ENCODE assay signal across 8 mouse cellular contexts in the genomic region with DNA sequence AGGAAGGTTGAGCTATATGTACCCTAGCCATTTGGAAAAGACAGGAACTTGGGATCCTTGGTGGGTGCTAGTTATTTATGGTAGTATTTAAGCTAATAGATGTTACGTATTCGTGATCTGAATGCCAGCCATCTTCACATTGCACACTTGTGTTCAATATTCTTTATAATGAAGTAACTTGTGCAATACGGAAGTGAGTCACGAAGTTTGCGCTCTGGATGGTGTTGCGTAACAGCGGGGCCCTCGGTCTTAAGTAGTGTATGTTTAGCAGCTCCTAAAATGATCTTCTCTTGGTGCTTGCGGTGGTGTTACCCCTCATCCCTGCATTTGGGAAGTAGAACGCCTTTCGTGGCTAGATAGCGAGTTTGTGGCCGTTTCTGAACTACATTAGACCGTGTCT. TPM values are rescaled to one million over a fixed set of nuclear protein-coding genes. Genes with fewer than 3 reads are reported as not detected.
A peak's percentile ranks its signal among the peaks of the same experiment; 100 is the strongest.
DNase-seq lines count a peak whose midpoint lies in the region; ATAC-seq and TF ChIP-seq lines count a peak whose summit lies in the region.

No protein-coding gene starts in this region.

- H3K9me3 ChIP-seq in forebrain, embryonic 15.5 days = no peaks in the 10 kb centered on the region
- H3K9me3 ChIP-seq in intestine, embryonic 15.5 days = no peaks in the 10 kb centered on the region
- H3K9me3 ChIP-seq in lung, embryonic 14.5 days (ENCODE audit: low read depth, low read length) = no peaks in the 10 kb centered on the region

- DNase-seq in gastrocnemius, adult 18-20 months (ENCODE audit: low spot score) = peak; percentile 40
- DNase-seq in gastrocnemius, postnatal 4 days (ENCODE audit: low spot score in 2 of 2) = no peak
- DNase-seq in adipocyte (ENCODE audit: low spot score) = peak; percentile 89
- DNase-seq in lung, embryonic 14.5 days = peak; percentile 83
- no peak for DNase-seq in cerebellum, postnatal 10 days

- TF ChIP-seq CTCF in lung, embryonic 14.5 days (IDR thresholded peaks at IDR 0.05; ENCODE audit: low read depth) = no peak
- TF ChIP-seq CTCF in olfactory bulb, adult 2 months (IDR thresholded peaks at IDR 0.05; ENCODE audit: insufficient read depth, low read depth, low read length) = no peak

- no peak overlapping the region for H3K27ac ChIP-seq in forebrain, embryonic 15.5 days (replicated peaks)
- H3K27ac ChIP-seq in intestine, embryonic 15.5 days = peak overlapping the region; percentile 88
- no peak overlapping the region for H3K27ac ChIP-seq in lung, embryonic 14.5 days (ENCODE audit: low read depth)
- H3K27ac ChIP-seq in olfactory bulb, adult 2 months (ENCODE audit: insufficient read depth, low read depth, low read length) = no peak overlapping the region

- H3K4me3 ChIP-seq in forebrain, embryonic 15.5 days = peak overlapping the region; percentile 86
- H3K4me3 ChIP-seq in intestine, embryonic 15.5 days (replicated peaks) = peak overlapping the region; percentile 91
- peak overlapping the region; percentile 83 for H3K4me3 ChIP-seq in lung, embryonic 14.5 days (ENCODE audit: low read depth, low read length)
- peak overlapping the region; percentile 80 for H3K4me3 ChIP-seq in olfactory bulb, adult 2 months (ENCODE audit: insufficient read depth, low read depth, low read length)

- peak overlapping the region; percentile 70 for H3K9ac ChIP-seq in forebrain, embryonic 15.5 days (replicated peaks)
- H3K9ac ChIP-seq in intestine, embryonic 15.5 days = peak overlapping the region; percentile 78
- H3K9ac ChIP-seq in lung, embryonic 14.5 days = peak overlapping the region; percentile 68

- H3K4me1 ChIP-seq in forebrain, embryonic 15.5 days = peaks cover 25% of the 10 kb centered on the region
- peaks cover 19% of the 10 kb centered on the region for H3K4me1 ChIP-seq in intestine, embryonic 15.5 days (replicated peaks)
- peaks cover 10% of the 10 kb centered on the region; the same call in 1 of the 2 replicates for H3K4me1 ChIP-seq in lung, embryonic 14.5 days (ENCODE audit: insufficient read depth)
- H3K4me1 ChIP-seq in olfactory bulb, adult 2 months (ENCODE audit: control insufficient read depth, insufficient read depth, low read length) = peaks cover 11% of the 10 kb centered on the region; the same call in 1 of the 2 replicates

- no peak for TF ChIP-seq POLR2A in olfactory bulb, adult 2 months (IDR thresholded peaks at IDR 0.05; ENCODE audit: insufficient read depth, low read depth, low read length)

- H3K4me2 ChIP-seq in forebrain, embryonic 15.5 days (replicated peaks) = peak overlapping the region; percentile 91
- H3K4me2 ChIP-seq in intestine, embryonic 15.5 days (replicated peaks) = peak overlapping the region; percentile 88
- H3K4me2 ChIP-seq in lung, embryonic 14.5 days = peak overlapping the region; percentile 95

- ATAC-seq in forebrain, embryonic 15.5 days (replicated peaks) = no peak
- no peak for ATAC-seq in intestine, embryonic 15.5 days
- no peak for ATAC-seq in lung, embryonic 14.5 days (ENCODE audit: insufficient read depth)

- no peaks in the 10 kb centered on the region for H3K27me3 ChIP-seq in forebrain, embryonic 15.5 days
- no peaks in the 10 kb centered on the region for H3K27me3 ChIP-seq in intestine, embryonic 15.5 days (replicated peaks)
- H3K27me3 ChIP-seq in lung, embryonic 14.5 days (ENCODE audit: insufficient read depth, low read length) = no peaks in the 10 kb centered on the region

- WGBS in forebrain, embryonic 15.5 days = 41% methylated on average over 14 of the region's 14 CpGs
- 19% methylated on average over 14 of the region's 14 CpGs for WGBS in intestine, embryonic 15.5 days
- WGBS in lung, embryonic 14.5 days = 15% methylated on average over 14 of the region's 14 CpGs
- WGBS in olfactory bulb, adult 2 months = 30% methylated on average over 14 of the region's 14 CpGs

- H3K36me3 ChIP-seq in forebrain, embryonic 15.5 days = peaks cover 23% of the 10 kb centered on the region
- peaks cover 3% of the 10 kb centered on the region; the same call in 1 of the 2 replicates for H3K36me3 ChIP-seq in intestine, embryonic 15.5 days
- H3K36me3 ChIP-seq in lung, embryonic 14.5 days (ENCODE audit: insufficient read depth) = peaks cover 27% of the 10 kb centered on the region

RNA-seq across cellular contexts. Expression of gene H2afj, which starts 1.0 kb away (rescaled TPM):
- total RNA-seq in gastrocnemius, adult 18-20 months (2021) = 10 to 100 TPM; 15.3 to 15.4 TPM
- total RNA-seq in gastrocnemius, postnatal 4 days (2021) = 10 to 100 TPM; 18.1 to 19.7 TPM
- 120 and 132 TPM in 2 replicates for polyA plus RNA-seq in forebrain, embryonic 15.5 days (2015; fragmentation: Nextera tagmentation; extraction: Ambion mirVana)
- polyA plus RNA-seq in intestine, embryonic 15.5 days (2015; fragmentation: Nextera tagmentation; extraction: Ambion mirVana) = 199 and 202 TPM in 2 replicates
- 106 and 108 TPM in 2 replicates for polyA plus RNA-seq in lung, embryonic 14.5 days (2014; fragmentation: Nextera tagmentation; extraction: Ambion mirVana)
- not detected in 2 replicates for polyA plus RNA-seq in olfactory bulb, adult 2 months (2012; ENCODE audit: insufficient read depth, insufficient read length, low replicate concordance, missing spikeins)

RNA-seq across cellular contexts. Expression of gene Hist4h4, which starts 4.9 kb away (rescaled TPM):
- total RNA-seq in gastrocnemius, adult 18-20 months (2021) = 1 to 10 TPM; 3.7 to 4.9 TPM
- total RNA-seq in gastrocnemius, postnatal 4 days (2021) = 10 to 100 TPM; 32.2 to 40.5 TPM
- polyA plus RNA-seq in forebrain, embryonic 15.5 days (2015; fragmentation: Nextera tagmentation; extraction: Ambion mirVana) = 0.97 and 1.1 TPM in 2 replicates
- 0.40 and 0.49 TPM in 2 replicates for polyA plus RNA-seq in intestine, embryonic 15.5 days (2015; fragmentation: Nextera tagmentation; extraction: Ambion mirVana)
- 1.7 and 2.1 TPM in 2 replicates for polyA plus RNA-seq in lung, embryonic 14.5 days (2014; fragmentation: Nextera tagmentation; extraction: Ambion mirVana)
- polyA plus RNA-seq in olfactory bulb, adult 2 months (2012; ENCODE audit: insufficient read depth, insufficient read length, low replicate concordance, missing spikeins) = not detected in 2 replicates

RNA-seq across cellular contexts. Expression of gene BC049715, which starts 18.3 kb away (rescaled TPM):
- total RNA-seq in gastrocnemius, adult 18-20 months (2021) = under 1 TPM in 1 of 2 experiments, not detected in 1; 0.05 TPM
- total RNA-seq in gastrocnemius, postnatal 4 days (2021) = under 1 TPM; 0.39 to 0.57 TPM
- polyA plus RNA-seq in forebrain, embryonic 15.5 days (2015; fragmentation: Nextera tagmentation; extraction: Ambion mirVana) = 0.93 and 1.1 TPM in 2 replicates
- 0.82 and 1.3 TPM in 2 replicates for polyA plus RNA-seq in intestine, embryonic 15.5 days (2015; fragmentation: Nextera tagmentation; extraction: Ambion mirVana)
- 1.5 and 1.9 TPM in 2 replicates for polyA plus RNA-seq in lung, embryonic 14.5 days (2014; fragmentation: Nextera tagmentation; extraction: Ambion mirVana)
- polyA plus RNA-seq in olfactory bulb, adult 2 months (2012; ENCODE audit: insufficient read depth, insufficient read length, low replicate concordance, missing spikeins) = not detected in 2 replicates

RNA-seq across cellular contexts. Expression of gene Wbp11, which starts 19.0 kb away (rescaled TPM):
- 10 to 100 TPM; 52.4 to 52.7 TPM for total RNA-seq in gastrocnemius, adult 18-20 months (2021)
- 10 to 100 TPM; 83.7 to 86.2 TPM for total RNA-seq in gastrocnemius, postnatal 4 days (2021)
- 79.0 and 82.5 TPM in 2 replicates for polyA plus RNA-seq in forebrain, embryonic 15.5 days (2015; fragmentation: Nextera tagmentation; extraction: Ambion mirVana)
- 85.1 and 92.7 TPM in 2 replicates for polyA plus RNA-seq in intestine, embryonic 15.5 days (2015; fragmentation: Nextera tagmentation; extraction: Ambion mirVana)
- 130 and 134 TPM in 2 replicates for polyA plus RNA-seq in lung, embryonic 14.5 days (2014; fragmentation: Nextera tagmentation; extraction: Ambion mirVana)
- 319 and 436 TPM in 2 replicates for polyA plus RNA-seq in olfactory bulb, adult 2 months (2012; ENCODE audit: insufficient read depth, insufficient read length, low replicate concordance, missing spikeins)

RNA-seq across cellular contexts. Expression of gene Smco3, which starts 26.2 kb away (rescaled TPM):
- total RNA-seq in gastrocnemius, adult 18-20 months (2021) = under 1 TPM; 0.21 to 0.28 TPM
- total RNA-seq in gastrocnemius, postnatal 4 days (2021) = 1 to 10 TPM; 1.2 to 1.6 TPM
- 0.18 TPM in 1 of 2 replicates, not detected in the other for polyA plus RNA-seq in forebrain, embryonic 15.5 days (2015; fragmentation: Nextera tagmentation; extraction: Ambion mirVana)
- 2.3 and 3.4 TPM in 2 replicates for polyA plus RNA-seq in intestine, embryonic 15.5 days (2015; fragmentation: Nextera tagmentation; extraction: Ambion mirVana)
- polyA plus RNA-seq in lung, embryonic 14.5 days (2014; fragmentation: Nextera tagmentation; extraction: Ambion mirVana) = 1.6 and 2.9 TPM in 2 replicates
- polyA plus RNA-seq in olfactory bulb, adult 2 months (2012; ENCODE audit: insufficient read depth, insufficient read length, low replicate concordance, missing spikeins) = not detected in 2 replicates

Comparison
In these comparisons a context has a peak if more than half of its experiments do, and no peak if none do; other contexts are left out.
1. DNase-seq: peak in gastrocnemius, adult 18-20 months (single experiment), adipocyte (single experiment) and lung, embryonic 14.5 days (single experiment); none in gastrocnemius, postnatal 4 days (0 of 2) and cerebellum, postnatal 10 days (0 of 2).
2. RNA of gene H2afj, which starts 1.0 kb away (polyA plus RNA-seq): 199 to 202 TPM in intestine, embryonic 15.5 days, 120 to 132 TPM in forebrain, embryonic 15.5 days and 106 to 108 TPM in lung, embryonic 14.5 days; not detected in olfactory bulb, adult 2 months; every median in the first group is over 100 times any median in the second.
3. Peak in every context shown above with its lines, with median percentiles within 50 percentile points of each other: H3K4me2 ChIP-seq, H3K4me3 ChIP-seq and H3K9ac ChIP-seq.